Mouse (Mus musculus) ovary, postnatal 36 days (tissue): ENCODE data around the gene Slc26a1.

ENCODE experiments used
- DNase-seq: peaks from one replicate; pipeline ENCODE4 v3.0.0; 2022; ENCODE audit warnings: low spot score, mixed read lengths

Gene Slc26a1

DNA sequence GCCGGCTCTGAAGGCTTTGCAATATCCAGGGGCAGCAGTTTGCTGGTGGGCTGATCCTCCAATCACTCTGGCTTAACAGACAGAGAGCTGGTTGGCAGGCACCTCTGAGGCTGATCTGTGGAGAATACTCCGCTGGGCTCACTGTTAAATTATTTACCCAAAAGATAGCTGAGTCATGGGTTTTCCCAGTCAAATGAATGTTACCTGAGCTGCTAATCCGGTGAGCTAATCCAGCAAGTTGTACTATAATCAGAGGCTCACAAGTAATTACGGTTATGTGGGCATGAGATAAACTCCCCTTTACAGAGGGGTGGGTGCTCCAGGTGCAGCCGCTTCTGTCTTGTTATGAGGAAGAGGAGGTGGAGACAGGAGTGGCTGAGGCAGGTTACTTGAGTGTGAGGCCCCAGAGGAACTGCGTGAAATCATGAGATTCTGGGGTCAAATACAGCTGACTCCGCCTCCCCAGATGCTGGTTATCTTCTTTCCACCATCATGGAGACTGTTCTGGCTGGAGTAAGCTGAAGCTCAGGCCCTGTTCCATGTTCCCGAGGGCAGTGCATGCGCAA is at the start of gene Slc26a1:
Gene Slc26a1 (minus strand): TSS at position 319 of the 566 bp plus-strand sequence.
- no peak for DNase-seq

DNA sequence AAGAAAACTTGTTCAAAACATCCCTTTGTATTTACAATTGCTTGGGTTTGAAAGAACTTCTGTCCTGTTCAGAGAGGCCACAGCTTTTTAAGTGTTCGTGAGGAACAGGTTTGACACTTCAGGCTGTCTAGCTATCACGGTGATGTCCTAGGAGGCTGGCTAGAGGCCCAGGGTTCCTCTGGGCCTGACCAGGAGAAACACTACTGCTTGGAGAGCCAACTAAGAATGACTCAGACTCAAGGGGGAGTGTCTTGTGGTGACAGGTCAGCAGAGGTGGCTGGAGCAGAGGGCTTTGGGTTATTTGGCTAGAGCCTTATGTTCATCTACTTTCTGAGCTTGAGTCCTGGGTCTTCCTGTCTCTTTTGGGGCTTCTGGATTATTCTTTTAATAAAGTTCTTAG is 48.6 kb upstream of the Slc26a1 start:
- no peak for DNase-seq

DNA sequence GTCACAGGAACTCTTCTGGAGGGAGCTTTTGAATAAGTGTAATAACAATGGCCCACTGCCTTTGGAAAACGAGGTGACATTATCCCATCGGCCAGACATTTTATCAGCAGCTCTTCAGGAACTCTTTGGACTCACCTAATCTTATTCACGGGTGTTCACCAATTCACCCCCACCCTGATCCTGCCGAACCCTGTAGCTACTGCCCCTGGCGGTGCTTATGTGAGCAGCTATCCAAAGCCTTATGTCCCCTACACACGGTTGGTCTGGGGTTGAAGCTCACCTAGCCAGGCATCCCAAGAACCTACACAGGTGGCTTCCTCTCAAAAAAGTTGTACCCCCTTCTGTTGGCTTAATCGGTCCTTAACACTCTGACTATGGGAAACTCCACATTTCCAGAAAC is 44.4 kb upstream of the Slc26a1 start:
- DNase-seq: no peak

DNA sequence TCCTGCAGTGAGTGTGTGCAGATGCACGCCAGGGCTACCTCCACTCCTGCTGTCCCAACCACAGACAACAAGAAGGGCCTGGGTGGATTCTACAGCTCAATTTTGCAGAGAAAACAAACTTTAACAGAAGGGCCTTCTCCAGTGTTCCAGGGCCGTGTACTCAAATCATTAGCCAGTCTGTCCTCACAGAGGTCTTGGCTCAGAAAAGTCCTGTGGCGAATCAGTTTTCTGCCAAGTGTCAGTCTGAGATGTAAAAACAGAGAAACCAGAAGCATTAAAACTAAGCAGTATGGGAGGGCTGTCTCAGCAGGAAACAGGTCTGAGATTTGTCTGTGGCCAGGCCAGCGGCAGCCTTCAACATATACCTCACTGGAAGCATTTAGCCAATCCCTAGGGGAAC is 42.7 kb upstream of the Slc26a1 start:
- DNase-seq: no peak

DNA sequence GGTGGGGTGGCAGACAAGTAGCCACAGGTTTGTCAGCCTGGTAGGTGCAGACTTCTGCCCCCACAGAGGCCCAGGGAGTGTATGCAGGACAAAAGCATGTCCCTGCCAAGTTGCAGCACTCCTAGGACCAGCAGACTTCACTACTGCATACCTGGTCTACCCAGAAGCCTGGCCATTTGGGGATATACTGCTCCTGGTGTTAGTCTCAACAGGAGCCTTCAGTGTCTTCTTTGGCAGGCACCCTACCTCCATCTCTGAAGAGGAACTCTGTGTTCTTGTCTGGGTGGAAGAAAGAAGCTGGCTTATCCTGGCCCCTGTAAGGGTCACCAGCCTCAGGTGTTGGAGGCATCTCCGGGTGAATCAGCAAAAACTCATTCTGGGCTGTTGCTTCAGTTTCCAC is 40.6 kb upstream of the Slc26a1 start:
- DNase-seq: no peak

DNA sequence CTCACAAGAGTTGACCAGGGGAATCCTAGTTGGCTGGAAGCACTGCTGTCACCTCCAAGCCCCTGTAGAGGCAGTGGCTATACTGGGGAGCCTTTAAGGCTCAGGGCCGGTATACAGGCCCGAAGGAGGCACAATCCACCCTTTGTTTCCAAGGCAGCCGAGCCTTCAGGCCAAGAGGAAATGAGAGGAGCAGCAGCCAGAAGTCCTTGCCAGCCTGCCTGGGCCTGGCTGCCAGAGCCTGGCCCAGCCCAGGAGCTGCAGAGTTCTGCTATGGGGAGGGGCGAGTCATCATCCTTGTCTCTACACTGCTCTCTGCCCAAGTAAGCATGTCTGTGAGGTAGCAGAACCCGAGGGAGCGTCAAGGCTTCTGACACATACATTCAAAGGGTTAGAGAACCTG is 38.8 kb upstream of the Slc26a1 start:
- DNase-seq: peak; percentile 45

DNA sequence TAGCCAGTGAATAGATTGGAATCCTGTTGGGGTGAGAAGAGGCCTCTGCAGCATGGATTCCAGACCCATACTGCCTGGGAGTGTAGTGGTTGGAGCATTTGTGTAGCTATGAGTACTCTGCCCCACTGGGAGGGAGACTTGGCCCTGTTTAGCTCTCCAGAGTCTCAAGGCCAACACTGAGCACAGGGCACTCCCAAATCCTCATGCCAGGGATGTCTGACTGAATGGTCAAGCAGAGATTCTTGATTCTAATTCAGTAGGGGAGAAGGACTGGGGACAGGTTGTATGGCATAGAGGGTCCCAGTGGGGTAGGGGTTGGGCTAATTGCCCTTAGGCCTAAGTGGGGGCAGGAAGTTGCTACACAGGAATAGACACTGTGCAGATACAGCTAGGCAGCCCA is 38.3 kb upstream of the Slc26a1 start:
- no peak for DNase-seq

DNA sequence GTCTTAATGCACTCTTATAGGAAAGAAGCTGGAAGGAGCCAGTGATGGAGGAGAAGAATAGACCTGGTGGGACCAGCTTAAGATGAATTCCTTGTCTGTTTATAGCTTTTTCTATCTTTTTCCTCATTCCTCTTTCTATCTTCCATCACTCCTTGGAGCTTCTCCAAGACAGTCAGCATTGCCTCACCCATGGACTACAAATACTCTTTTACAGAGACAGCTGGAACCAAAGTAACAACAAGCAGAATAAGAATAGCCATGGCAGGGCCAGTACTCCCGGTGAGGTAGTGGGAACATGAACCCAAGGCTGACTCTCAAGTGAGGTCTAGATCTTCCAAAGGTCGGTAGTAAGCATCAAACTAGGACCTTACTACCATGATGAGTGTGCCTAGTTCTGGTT is 37.7 kb upstream of the Slc26a1 start:
- no peak for DNase-seq

DNA sequence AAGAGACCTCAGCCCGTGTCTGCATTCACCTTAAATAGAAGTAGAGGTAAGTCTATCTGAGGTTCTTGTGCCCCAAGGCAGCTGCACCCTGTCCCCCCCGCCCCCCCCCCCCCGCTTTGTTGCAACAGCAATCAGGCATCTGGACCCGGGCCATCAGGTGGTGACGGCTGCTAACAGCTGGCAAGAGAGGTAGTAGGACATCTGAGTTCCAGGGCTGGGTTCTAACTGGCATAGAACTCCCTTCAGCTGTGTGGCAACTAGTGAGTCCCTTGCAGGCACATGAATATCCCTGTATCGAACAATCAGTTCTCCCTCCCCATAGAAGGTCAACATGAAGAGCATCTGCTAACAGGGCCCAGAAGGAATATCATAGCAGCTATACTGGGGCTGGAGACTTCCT is 36.6 kb upstream of the Slc26a1 start:
- DNase-seq: no peak

DNA sequence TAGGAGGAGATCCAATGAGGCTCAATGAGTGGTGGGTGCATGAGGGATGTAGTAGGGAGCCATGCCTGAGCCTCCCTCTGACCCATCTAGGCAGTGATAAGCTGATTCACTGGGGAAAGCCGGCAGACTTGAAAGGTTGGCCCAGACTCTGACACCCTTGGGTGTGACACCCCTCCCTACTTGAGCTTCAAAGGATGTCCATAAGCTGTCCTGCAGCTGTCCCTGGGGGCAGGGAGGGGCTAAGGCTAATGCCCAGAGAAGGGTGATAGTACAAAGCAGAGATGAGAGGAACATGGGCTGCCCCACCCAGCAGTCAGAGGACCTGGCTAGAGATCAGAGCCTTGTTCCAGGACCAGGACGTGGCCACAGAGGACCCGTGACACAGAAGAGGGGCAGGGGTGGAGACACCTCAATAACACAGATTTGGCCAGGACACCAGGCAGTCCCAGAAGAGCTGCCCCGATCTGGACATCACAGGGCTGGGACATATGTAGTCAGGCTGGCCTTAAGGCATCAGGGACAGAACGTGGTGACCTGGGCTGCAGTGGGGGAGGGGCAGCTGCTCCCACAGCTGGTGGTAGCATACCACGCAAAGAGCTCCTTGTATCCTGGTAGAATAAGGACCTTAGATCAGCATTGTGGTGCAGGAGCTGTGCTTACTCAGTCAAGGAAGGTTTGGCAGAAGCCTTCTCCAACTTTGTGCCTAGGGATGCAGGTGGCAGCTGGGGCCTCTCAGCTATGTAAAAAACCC is 33.8 kb upstream of the Slc26a1 start:
- no peak for DNase-seq

DNA sequence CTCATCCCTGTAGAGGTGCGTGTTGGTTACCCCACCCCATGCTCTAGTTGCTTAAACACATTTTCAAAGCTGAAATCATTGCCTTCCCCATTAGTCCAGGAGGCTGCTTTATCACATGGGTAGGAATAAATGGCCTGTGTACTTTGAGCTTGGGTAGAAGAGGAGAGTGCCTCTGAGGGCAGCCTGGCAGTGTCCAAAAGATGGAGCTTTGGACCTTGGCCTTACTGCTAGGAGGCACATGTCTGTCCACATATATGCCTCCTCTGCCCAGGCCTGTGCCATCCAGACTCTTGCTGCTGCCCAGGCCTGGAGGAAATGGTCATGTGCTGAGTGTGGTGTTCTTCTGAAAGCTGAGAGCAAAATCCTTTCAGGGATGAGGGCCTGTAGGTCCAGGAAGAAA is 33.0 kb upstream of the Slc26a1 start:
- no peak for DNase-seq

DNA sequence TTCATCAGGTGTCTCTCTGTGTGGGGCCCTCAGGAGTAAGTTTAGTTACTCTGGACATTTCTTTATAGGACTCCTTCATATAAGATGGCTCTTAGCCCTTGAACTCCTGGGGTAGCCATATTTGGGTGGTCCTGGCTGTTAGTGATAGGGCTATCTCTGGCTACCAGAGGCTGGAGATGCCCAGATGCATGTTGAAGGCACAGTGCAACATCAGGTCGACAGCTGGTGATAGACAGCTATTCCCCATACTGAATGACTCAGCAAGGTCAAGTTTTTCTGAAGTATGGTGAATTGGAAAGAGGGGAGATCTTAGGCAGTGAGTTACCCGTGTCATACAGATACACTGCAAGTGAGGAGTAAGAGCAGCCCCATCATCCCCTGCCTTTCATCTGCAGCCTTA is 32.4 kb upstream of the Slc26a1 start:
- no peak for DNase-seq

DNA sequence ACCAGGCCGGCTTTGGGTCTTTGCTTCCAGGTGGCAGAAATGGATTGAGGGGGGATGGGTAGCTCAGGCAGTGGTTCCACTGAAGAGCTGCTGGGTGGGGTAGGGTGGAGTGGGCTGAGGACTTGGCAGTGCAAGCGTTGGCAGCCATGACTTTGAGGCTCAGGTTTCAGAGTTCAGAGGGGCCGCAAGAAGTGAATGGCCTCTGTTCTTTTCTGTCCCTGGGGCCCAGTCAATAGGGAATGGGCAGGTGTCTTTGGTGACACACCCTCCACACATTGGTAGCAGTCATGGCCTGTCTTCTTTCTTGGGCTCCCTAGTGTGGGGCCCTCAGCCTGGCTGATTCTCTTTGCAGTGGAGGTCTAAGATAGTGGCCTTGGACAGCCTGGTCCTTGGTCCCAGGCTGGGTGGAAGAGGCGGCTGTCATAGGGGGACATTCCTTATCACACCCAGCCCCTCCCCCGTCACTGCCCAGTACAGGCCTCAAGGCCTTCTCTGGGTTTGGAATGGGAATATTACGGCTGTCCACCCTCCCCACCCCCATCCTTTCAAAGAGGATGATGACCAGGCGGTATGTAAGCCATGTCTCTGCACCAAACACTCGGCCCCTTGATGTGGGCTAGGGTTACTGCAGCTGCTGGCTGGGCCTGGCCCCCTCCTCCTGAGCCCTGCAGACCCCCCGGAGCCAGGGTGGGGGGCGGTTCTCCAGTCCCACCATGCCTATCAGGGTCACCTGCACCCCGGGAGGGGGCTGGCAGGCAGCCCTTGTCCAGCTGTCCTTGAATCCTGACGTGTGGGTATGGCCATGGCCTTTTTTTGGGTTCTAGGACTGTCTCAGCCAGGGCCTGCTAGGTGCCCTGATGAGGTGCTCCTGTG is 28.6 kb upstream of the Slc26a1 start:
- no peak for DNase-seq

DNA sequence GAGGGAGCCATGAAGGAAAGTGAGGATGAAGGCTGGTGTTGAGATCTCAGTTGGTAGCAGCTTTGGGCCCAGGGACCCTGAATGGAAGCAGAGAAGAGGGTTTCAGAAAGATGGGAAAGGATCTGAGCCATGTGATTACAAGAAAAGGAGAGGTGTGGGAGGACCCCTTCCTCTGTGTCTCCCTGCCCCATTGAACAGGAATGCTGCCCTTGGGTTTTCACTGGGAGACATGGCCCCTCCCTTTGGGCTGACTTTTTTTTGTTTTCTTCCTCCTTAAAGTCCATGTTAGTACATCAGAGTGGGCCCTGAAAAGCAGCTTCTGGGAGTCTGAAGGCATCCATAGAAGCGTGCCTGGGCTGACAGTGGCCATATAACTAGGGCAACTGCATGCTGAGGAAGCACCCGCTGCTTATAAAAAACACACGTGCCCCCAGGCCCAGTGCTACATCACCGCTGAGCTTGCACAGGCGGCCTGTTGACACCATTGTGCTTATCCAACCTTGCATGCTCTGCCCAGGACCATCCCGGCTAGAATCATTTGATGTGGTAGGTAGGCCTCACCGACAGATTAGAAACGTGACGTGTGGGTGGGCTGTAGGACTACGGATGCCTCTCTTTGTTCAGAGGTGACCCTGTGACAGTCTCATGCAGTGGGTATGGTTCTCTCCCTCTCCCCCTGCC is 26.1 kb upstream of the Slc26a1 start:
- no peak for DNase-seq

DNA sequence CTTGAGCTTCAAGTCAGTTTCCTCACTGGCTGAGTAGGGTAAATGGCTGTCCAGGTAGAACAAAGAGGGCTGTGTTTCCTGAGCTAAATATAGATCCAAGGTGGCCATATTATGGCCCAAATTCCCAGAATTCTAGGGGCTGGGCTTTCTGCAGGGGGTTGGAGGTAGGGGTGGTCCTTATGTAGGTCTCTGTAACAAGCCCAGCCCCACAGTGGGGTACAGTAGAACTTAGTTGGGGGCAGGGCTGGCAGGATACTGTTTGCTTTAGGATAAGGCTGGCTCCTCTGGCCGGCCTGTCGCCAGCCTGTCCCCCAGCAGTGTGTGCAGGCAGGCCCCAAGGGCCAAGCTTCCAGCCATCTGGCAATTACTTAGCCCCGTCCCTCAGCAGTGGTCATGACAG is 25.0 kb upstream of the Slc26a1 start:
- no peak for DNase-seq

DNA sequence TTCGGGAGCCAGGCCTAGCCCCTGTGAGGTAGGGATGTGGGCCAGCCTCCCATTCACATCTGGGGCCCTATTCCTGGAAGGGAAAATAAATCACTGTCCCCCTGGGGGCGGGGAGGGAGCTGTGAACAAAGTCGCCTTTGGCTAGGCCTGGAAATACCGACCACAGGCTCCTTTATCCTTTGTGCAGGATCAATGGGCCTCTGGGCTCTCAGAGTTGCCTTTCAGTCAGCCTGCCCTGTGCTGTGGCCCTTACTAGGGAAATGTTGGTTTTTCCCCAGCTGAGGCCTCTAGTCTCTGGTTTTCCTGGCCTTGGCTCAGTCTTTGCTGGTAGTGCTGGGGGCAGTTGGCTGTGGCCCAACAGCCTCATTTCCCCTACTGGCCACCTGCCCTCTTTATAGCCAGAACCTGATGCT is 22.0 kb upstream of the Slc26a1 start:
- no peak for DNase-seq

DNA sequence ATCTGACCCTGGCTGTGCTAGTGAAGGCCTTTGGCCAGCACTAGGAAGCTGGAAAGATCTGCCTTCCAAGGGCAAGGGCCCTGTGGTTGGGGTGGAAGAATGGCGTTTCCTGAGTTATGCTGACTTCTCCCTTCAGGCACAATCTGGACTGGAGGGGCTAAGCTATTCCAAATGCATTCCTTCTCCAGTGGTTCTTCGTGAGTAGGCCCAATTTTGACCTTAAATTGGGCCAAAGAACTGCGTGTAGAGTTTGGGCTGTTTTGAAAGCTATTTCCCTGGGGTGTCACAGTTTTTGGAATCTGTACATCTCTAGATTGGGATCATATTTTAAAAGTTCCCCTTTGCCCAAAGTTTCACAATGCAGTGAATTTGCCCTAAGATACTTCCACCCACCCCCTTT is 21.2 kb upstream of the Slc26a1 start:
- no peak for DNase-seq

DNA sequence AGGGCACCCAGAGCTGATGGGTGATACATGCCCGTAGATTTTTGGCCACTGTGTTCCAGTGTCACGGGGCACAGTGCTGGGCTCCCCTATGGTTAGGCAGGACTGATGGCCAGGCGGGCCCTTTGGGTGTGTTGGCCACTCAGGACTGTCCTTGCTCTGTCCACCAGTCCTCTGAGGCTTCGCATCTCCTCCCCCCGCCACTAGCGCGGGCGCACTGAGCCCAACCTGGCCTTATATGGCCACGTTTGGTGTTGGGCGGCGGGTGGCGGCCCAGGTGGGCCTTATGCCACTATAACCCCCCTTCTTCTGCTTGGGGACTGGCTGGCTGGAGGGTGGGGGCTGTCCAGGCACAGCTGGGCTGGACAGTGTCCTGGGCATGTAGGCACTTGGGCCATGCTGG is 20.5 kb upstream of the Slc26a1 start:
- no peak for DNase-seq

DNA sequence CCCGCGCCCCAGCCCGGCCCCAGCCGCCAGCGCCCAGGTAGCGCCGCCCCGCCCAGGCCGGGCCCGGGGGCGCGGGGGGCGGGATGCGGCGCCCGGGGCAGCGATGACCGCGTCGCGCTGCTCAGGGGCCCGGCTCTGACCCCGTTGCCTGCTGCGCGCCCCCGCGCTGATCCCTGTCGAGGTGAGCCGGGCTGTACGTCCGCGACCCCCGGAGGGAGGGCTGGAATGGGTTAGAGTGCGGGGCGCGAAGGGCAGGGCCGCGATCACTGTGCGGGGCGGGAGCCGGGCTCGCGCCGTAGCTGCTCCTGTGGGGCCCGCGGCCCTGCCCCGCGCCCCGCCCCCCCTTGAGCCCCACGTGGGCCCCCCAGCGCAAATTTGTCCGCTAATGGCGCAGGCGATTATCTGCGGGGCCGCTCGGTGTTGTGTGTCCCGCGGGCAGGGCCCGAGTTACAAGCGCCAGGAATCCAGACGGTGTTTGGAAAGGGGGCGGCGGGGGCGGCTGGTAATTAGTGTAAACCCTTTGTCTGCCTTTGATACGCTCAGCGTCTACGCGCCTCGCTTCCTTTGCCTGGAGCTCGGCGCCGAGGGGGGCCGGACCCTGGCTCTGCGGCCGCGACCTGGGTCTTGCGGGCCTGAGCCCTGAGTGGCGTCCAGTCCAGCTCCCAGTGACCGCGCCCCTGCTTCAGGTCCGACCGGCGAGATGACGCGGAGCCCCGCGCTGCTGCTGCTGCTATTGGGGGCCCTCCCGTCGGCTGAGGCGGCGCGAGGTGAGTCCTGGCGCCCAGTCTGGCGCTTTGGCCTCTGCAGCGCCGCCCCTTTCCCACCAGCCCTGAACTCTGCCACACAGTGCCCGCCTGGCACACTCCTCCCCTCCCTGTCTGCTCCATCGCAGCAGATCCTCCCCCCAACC is 19.2 kb upstream of the Slc26a1 start:
- DNase-seq: peak; percentile 75

DNA sequence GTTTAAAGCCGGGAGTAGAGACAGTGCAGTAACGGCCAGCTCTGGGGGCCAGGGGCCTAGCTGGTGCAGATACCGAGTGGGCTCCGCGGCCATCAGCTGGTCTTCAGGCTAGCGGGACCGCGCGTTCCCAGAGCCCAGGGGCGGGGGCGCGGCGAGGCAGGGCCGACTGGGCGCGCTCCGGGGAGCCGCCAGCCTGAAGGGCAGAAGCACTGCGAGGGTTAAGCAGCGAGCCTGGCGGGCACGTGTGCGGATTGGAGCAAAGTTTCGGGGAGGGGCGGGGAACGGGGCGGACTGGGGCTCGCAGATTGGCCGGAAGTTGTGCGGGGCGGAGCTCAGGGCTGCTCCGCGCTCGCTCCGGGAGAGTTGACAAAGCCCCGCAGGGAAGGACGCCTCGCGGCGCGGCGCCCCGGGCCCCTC is 18.5 kb upstream of the Slc26a1 start:
- DNase-seq: peak; percentile 88

DNA sequence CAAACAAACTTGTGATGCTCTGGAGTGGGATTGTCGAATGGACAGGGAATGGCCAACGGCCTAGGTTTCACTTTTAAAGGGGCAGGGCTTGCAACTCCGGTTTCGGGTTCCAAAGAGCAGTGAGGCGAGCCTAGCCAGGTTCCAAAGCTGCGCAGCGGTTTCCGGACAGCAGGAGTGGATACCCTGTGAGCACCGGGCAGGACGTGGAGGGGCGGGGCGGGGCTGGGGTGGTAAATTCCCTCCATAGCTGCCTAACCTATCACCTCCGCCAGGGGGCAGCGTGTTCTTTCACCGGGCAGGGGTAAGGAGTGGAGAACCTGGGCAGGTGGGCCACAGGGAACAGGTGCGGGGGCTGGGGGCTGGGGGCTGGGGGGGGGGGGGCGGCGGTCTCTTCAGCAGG is 16.9 kb upstream of the Slc26a1 start, which contains the start of gene Fgfrl1:
Gene Fgfrl1 (plus strand): TSS at position 112 of the 400 bp plus-strand sequence.
- DNase-seq: peak; percentile 70
